Mouse (Mus musculus) cerebellum, adult 2 months (tissue): ENCODE results near the gene Hoxd12. TPM values are rescaled to one million over a fixed set of nuclear protein-coding genes. Genes with fewer than 3 reads are reported as not detected.

Experiments
- DNase-seq, 2 experiments: peaks; one replicate each; pipeline ENCODE4 v3.0.0; 2021
- H3K27ac ChIP-seq: fragments of 200-500 bp; 2 replicates; pipeline ENCODE4 v1.5.1; 2012; ENCODE audit warnings: low read length, control low read depth, inconsistent platforms; ENCODE audit not compliant: insufficient read depth
- H3K27me3 ChIP-seq: fragments of 200-500 bp; 2 replicates; pipeline ENCODE4 v1.6.1; 2012; ENCODE audit warnings: inconsistent platforms, mild to moderate bottlenecking, low read length, moderate library complexity; ENCODE audit not compliant: control insufficient read depth, insufficient read depth
- H3K4me1 ChIP-seq: fragments of 200-500 bp; 2 replicates; pipeline ENCODE4 v1.6.1; 2011; ENCODE audit warnings: low read length; ENCODE audit not compliant: control insufficient read depth, insufficient read depth
- H3K4me3 ChIP-seq: fragments of 200-500 bp; replicated peaks from 2 replicates; pipeline ENCODE3; 2011; ENCODE audit warnings: mild to moderate bottlenecking, low read depth, low read length, control low read depth; ENCODE audit not compliant: insufficient read depth
- CTCF ChIP-seq: fragments of 200-500 bp; IDR thresholded peaks from 2 replicates; pipeline ENCODE4 v1.5.1; 2011; ENCODE audit warnings: low read depth, mild to moderate bottlenecking, control low read depth, low read length, moderate library complexity, borderline replicate concordance; ENCODE audit not compliant: insufficient read depth
- POLR2A ChIP-seq: fragments of 200-500 bp; IDR thresholded peaks from 2 replicates; pipeline ENCODE4 v1.6.1; 2011; ENCODE audit warnings: low read length, control low read depth, borderline replicate concordance; ENCODE audit not compliant: insufficient read depth
- WGBS: fragments of 180-500 bp; shearing (Covaris S2); methylation state at CpG from one replicate; pipeline ENCODE4 v1.1.7; 2018; 5-methylcytosine and 5-hydroxymethylcytosine counted together
- polyA plus RNA-seq: library from polyadenylated mRNA; depleted of rRNA; stranded (reverse); fragments of >200 nt; gene quantifications from 2 replicates; pipeline ENCODE4 v1.2.3, GENCODE M21; 2012

Hoxd12 gene
- polyA plus RNA-seq, 1 experiment: not detected

- no peak for TF ChIP-seq CTCF
- Histone ChIP-seq H3K27me3 (peaks cover 23% of the 10 kb centered on the region; the same call in 1 of the 2 replicates), H3K27ac (no peak overlapping the region), H3K4me3 (no peak overlapping the region), H3K4me1 (no peaks in the 10 kb centered on the region)
- DNase-seq: no peak
- WGBS: 2% methylated on average over 20 of the region's 20 CpGs
Observed at GRCm38 (mm10) chr2:74692808-74693431, 18.1 kb downstream of the Hoxd12 start.

- Histone ChIP-seq H3K27ac (no peak overlapping the region), H3K4me3 (no peak overlapping the region), H3K27me3 (peaks cover 26% of the 10 kb centered on the region; the same call in 1 of the 2 replicates), H3K4me1 (no peaks in the 10 kb centered on the region)
- no peak for DNase-seq
- 7% methylated on average over 4 of the region's 4 CpGs for WGBS
- TF ChIP-seq CTCF: no peak
- no peak for TF ChIP-seq POLR2A
Observed at GRCm38 (mm10) chr2:74693432-74693827, 18.6 kb downstream of the Hoxd12 start.

- peak in 1 of 2 experiments; percentile 3 for DNase-seq
Observed at GRCm38 (mm10) chr2:74694066-74694465, 19.3 kb downstream of the Hoxd12 start.

GRCm38 (mm10) chr2:74695383-74695782, 20.6 kb downstream of the Hoxd12 start:
- Histone ChIP-seq H3K4me1 (no peaks in the 10 kb centered on the region), H3K27ac (no peak overlapping the region), H3K27me3 (peaks cover 28% of the 10 kb centered on the region; the same call in 1 of the 2 replicates)

More at GRCm38 (mm10) chr2:74694066-74694465, 19.3 kb downstream of the Hoxd12 start:
- WGBS: 3% methylated on average over 16 of the region's 16 CpGs
- Histone ChIP-seq H3K4me3 (no peak overlapping the region), H3K27ac (no peak overlapping the region), H3K4me1 (no peaks in the 10 kb centered on the region), H3K27me3 (peaks cover 28% of the 10 kb centered on the region; the same call in 1 of the 2 replicates)
- TF ChIP-seq CTCF (no peak), POLR2A (no peak)

GRCm38 (mm10) chr2:74695813-74696430, 21.1 kb downstream of the Hoxd12 start:
- Histone ChIP-seq H3K27ac (no peak overlapping the region), H3K4me1 (no peaks in the 10 kb centered on the region), H3K27me3 (peaks cover 27% of the 10 kb centered on the region; the same call in 1 of the 2 replicates), H3K4me3 (no peak overlapping the region)
- TF ChIP-seq POLR2A (no peak), CTCF (no peak)
- 3% methylated on average over 7 of the region's 7 CpGs for WGBS
- DNase-seq: no peak

More at GRCm38 (mm10) chr2:74695383-74695782, 20.6 kb downstream of the Hoxd12 start:
- no peak for DNase-seq
- TF ChIP-seq CTCF: no peak
- no peak for TF ChIP-seq POLR2A
- H3K4me3 ChIP-seq: no peak overlapping the region
- 15% methylated on average over 1 of the region's 1 CpGs for WGBS

- no peaks in the 10 kb centered on the region for H3K4me1 ChIP-seq
- DNase-seq: no peak
- WGBS: 3% methylated on average over 34 of the region's 34 CpGs
Observed at GRCm38 (mm10) chr2:74696442-74697335, 21.9 kb downstream of the Hoxd12 start.

GRCm38 (mm10) chr2:74697567-74698121, 22.8 kb downstream of the Hoxd12 start, which contains the start of gene Hoxd9:
Hoxd9 (plus strand) TSS chr2:74697727.
- Histone ChIP-seq H3K27ac (no peak within 1 kb of the TSS), H3K4me3 (no peak within 1 kb of the TSS), H3K27me3 (peaks cover 21% of the 10 kb centered on the region; the same call in 1 of the 2 replicates), H3K4me1 (no peaks in the 10 kb centered on the region)
- 2% methylated on average over 43 of the region's 43 CpGs for WGBS
- TF ChIP-seq POLR2A (no peak), CTCF (no peak)
- no peak for DNase-seq

More at GRCm38 (mm10) chr2:74696442-74697335, 21.9 kb downstream of the Hoxd12 start:
- Histone ChIP-seq H3K27ac (no peak overlapping the region), H3K27me3 (peaks cover 24% of the 10 kb centered on the region; the same call in 1 of the 2 replicates), H3K4me3 (no peak overlapping the region)
- TF ChIP-seq CTCF: no peak
- no peak for TF ChIP-seq POLR2A
